Mouse (Mus musculus) heart, postnatal 0 days (tissue): ENCODE data around the gene Sel1l. TPM values are rescaled to one million over a fixed set of nuclear protein-coding genes. Genes with fewer than 3 reads are reported as not detected.
A peak's percentile ranks its signal among the peaks of the same experiment; 100 is the strongest.

Experiments used
- ATAC-seq: fragments of 200-750 bp; cut with Nextera tagmentation; 2 replicates; pipeline ENCODE4 v1.8.0; 2017; ENCODE audit warnings: low read depth, moderate number of reproducible peaks, moderate library complexity; ENCODE audit not compliant: insufficient read depth
- DNase-seq: peaks from one replicate; pipeline ENCODE4 v3.0.0-alpha.2; 2016; ENCODE audit warnings: low spot score
- H3K27ac ChIP-seq: fragments of 300-500 bp; sonication (generic); 2 replicates; pipeline ENCODE4 v1.5.1; 2014; ENCODE audit warnings: low read depth, mild to moderate bottlenecking
- H3K27me3 ChIP-seq: fragments of 300-500 bp; sonication (generic); 2 replicates; pipeline ENCODE4 v1.6.1; 2014; ENCODE audit warnings: low read length, mixed read lengths; ENCODE audit not compliant: control insufficient read depth, insufficient read depth
- H3K36me3 ChIP-seq: fragments of 300-500 bp; sonication (generic); replicated peaks from 2 replicates; pipeline ENCODE4 v1.6.1; 2014; ENCODE audit warnings: low read length, mixed read lengths; ENCODE audit not compliant: control insufficient read depth, insufficient read depth
- H3K4me1 ChIP-seq: fragments of 300-500 bp; sonication (generic); 2 replicates; pipeline ENCODE4 v1.6.1; 2014; ENCODE audit warnings: antibody characterized with exemption; ENCODE audit not compliant: control insufficient read depth, insufficient read depth
- H3K4me2 ChIP-seq: fragments of 300-500 bp; sonication (generic); 2 replicates; pipeline ENCODE4 v1.6.1; 2014; ENCODE audit warnings: low read depth, mild to moderate bottlenecking, low read length, moderate library complexity
- H3K4me3 ChIP-seq: fragments of 300-500 bp; sonication (generic); 2 replicates; pipeline ENCODE4 v1.5.1; 2014; ENCODE audit warnings: low read depth, low read length
- H3K9ac ChIP-seq: fragments of 300-500 bp; sonication (generic); replicated peaks from 2 replicates; pipeline ENCODE4 v1.6.1; 2014; ENCODE audit warnings: low read depth, low read length, mixed read lengths
- H3K9me3 ChIP-seq: fragments of 300-500 bp; sonication (generic); replicated peaks from 2 replicates; pipeline ENCODE4 v1.6.1; 2016; ENCODE audit warnings: low read length; ENCODE audit not compliant: control insufficient read depth
- CTCF ChIP-seq: IDR thresholded peaks from 2 replicates; pipeline ENCODE4 v1.5.1; 2016; ENCODE audit warnings: antibody characterized with exemption, control low read depth, low read depth
- EP300 ChIP-seq: IDR thresholded peaks from 2 replicates; pipeline ENCODE4 v1.6.1; 2016; ENCODE audit warnings: antibody characterized with exemption, low read depth
- WGBS: fragments of 180-500 bp; shearing (Covaris S2); extraction: QIAGEN DNeasy Blood & Tissue Kit; methylation state at CpG from one replicate; pipeline ENCODE4 v1.1.7; 2014; 5-methylcytosine and 5-hydroxymethylcytosine counted together
- polyA plus RNA-seq: library from polyadenylated mRNA; unstranded; fragments of >200 nt; fragmentation: Nextera tagmentation; extraction: Ambion mirVana; gene quantifications from 2 replicates; pipeline ENCODE4 v1.2.1, GENCODE M21; 2015
- total RNA-seq: library from RNA; depleted of rRNA; stranded (reverse); fragments of >200 nt; gene quantifications from 2 replicates; pipeline ENCODE4 v1.2.3, GENCODE M21; 2014; ENCODE audit warnings: low replicate concordance

The Sel1l gene
- total and polyA plus RNA-seq, 2 experiments from 2014 or later = 39.1 to 44.2 TPM

DNA sequence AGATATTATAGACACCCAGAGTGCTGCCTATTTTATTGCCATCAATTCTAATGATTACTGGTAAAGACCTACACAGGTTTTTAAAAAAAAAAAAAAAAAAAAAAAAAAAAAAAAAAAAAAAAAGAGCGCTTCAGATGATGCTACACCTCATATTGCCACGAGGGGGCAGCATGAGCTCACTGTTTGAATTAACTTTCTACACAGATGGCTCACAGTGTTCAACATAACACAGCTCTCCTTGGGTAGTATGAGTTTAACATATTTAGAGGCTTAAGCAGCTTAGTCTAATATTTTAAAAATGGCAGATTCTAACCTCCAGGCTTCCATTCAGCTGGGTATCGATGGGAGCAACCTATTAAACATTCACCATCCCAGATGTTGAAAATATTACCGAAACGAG is 28.7 kb upstream of the Sel1l start:
- no peaks in the 10 kb centered on the region for H3K9me3 ChIP-seq
- H3K27me3 ChIP-seq = no peaks in the 10 kb centered on the region
- ATAC-seq (no peak), DNase-seq (peak; percentile 43)
- WGBS = 44% methylated on average over 5 of the region's 5 CpGs
- H3K9ac ChIP-seq = no peak overlapping the region
- H3K27ac ChIP-seq = no peak overlapping the region
- no peaks in the 10 kb centered on the region for H3K36me3 ChIP-seq
- H3K4me1 ChIP-seq = no peaks in the 10 kb centered on the region
- H3K4me3 ChIP-seq = no peak overlapping the region
- TF ChIP-seq CTCF (peak; percentile 66), EP300 (no peak)
- H3K4me2 ChIP-seq = no peak overlapping the region

DNA sequence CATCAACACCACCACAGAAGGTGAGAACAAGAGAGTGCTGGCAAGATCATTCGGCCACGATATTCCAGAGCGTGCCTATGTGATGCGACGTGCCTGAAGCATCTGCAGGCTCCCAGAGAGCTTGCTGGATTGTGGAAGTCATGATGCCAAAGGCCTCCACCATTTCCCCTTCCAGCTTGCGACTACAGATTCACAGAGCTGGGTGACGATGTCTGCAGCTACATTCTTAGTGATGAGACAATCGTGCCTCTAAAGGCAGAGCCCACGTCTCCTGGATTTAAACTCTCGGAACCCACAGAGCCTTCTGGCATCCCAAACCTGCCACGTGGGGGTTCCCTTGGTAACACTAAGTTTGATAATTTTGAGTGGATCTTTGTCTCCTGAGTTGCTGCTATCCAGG is 21.7 kb upstream of the Sel1l start:
- Histone ChIP-seq H3K4me3 (no peak overlapping the region), H3K36me3 (no peaks in the 10 kb centered on the region), H3K27me3 (no peaks in the 10 kb centered on the region), H3K4me2 (no peak overlapping the region), H3K4me1 (no peaks in the 10 kb centered on the region), H3K9me3 (no peaks in the 10 kb centered on the region), H3K9ac (no peak overlapping the region), H3K27ac (no peak overlapping the region)
- 78% methylated on average over 11 of the region's 11 CpGs for WGBS
- TF ChIP-seq EP300 (no peak), CTCF (no peak)
- no peak for DNase-seq
- no peak for ATAC-seq

DNA sequence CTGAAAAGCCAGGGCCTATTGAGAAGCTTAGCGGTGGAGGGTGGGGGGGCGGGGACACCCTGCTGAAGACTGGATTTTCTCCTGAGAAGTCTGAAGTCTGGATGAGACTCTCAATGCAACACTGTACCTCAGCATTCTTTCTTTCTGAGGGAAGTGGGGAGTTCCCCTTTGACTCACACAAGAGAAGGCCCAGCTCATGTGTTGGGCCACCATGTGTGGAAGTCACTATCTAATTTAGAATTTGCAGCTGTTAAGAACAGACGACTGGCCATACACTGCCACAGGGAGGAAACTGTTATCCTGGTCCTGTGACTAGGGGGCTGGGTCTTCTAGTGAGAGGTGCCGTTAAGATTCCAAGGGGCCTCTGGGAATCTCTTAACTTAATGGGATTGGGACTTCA is 20.4 kb upstream of the Sel1l start:
- Histone ChIP-seq H3K4me3 (no peak overlapping the region), H3K27me3 (no peaks in the 10 kb centered on the region), H3K4me2 (no peak overlapping the region), H3K36me3 (no peaks in the 10 kb centered on the region), H3K27ac (no peak overlapping the region), H3K9ac (no peak overlapping the region), H3K4me1 (no peaks in the 10 kb centered on the region), H3K9me3 (no peaks in the 10 kb centered on the region)
- DNase-seq (no peak), ATAC-seq (no peak)
- TF ChIP-seq CTCF (no peak), EP300 (no peak)
- WGBS = 45% methylated on average over 4 of the region's 4 CpGs

DNA sequence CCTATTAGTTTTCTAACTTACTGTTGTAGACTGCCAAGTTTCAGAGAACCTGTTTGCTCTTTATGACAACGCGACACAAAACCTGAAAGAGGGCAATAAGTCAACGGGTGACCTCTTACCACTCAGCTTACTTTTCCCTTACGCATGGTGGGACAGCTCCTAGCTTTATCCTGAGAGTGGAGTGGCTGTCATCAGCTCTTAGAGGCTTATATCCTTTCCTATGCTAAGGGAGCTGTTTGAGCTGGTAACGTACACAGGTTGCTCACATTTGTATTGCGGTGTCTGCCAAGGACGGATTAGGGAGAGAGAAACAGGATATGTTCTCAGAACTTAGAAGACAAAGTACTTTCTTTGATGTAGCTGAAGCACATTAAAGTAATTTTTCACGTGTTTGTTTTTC is 5.4 kb upstream of the Sel1l start:
- Histone ChIP-seq H3K9ac (no peak overlapping the region), H3K36me3 (no peaks in the 10 kb centered on the region), H3K9me3 (no peaks in the 10 kb centered on the region), H3K4me2 (no peak overlapping the region), H3K27me3 (no peaks in the 10 kb centered on the region), H3K4me3 (no peak overlapping the region), H3K4me1 (no peaks in the 10 kb centered on the region), H3K27ac (no peak overlapping the region)
- 43% methylated on average over 8 of the region's 8 CpGs for WGBS
- DNase-seq (no peak), ATAC-seq (no peak)
- TF ChIP-seq CTCF = no peak
- TF ChIP-seq EP300 = no peak

DNA sequence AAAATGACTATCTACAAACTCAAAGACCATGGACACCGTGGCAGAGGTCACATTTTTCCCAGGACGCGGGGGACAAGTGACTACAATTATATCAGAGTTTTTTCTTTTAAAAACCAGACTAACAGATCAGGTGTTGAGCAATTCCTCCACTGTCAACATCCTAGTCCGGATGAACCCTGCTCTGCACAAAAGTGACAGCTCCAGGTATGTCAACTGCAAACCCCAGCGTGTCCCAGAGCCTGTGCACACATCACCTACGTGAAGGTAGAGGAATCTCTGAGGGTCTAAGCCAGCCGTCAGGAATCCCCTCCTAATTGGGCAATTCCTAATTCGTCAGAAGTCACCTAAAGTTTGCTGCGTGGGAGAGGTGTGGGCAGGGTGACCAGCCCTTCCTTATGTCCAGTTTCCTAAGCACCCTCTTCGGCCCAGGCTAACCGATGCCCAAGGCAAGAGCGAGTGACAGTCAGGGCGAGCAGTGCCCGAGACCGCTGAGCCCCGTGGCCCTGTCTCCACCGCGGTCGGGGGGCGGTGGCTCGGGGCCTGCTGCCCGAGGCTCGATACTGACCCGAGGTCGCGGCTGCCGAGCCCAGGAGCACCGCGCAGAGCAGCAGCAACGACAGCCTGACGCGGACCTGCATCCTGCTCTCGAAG is 438 bp downstream of the Sel1l start:
- DNase-seq = no peak
- ATAC-seq = peak; percentile 35

DNA sequence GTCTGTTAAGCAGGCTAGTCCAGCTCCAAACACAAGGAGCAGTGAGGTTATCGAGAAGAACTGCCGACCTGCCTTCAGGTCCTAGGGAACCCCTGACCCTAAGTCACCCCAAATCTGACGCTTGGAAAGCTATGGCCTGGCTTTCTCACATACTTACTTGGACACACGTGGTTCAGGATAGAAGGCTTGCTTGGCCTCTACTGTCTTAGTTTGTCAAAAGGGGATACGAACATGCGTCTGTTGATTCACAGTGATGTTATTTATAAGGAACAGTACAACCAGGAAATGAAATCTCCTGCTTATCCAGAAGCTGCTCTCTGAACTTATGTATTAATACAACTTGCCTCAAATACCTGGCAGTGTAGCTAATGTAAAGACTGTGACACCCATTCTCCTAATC is 2.9 kb downstream of the Sel1l start:
- Histone ChIP-seq H3K4me3 (no peak overlapping the region), H3K4me1 (peaks cover 9% of the 10 kb centered on the region; the same call in 1 of the 2 replicates), H3K27ac (no peak overlapping the region), H3K9ac (no peak overlapping the region), H3K27me3 (no peaks in the 10 kb centered on the region), H3K9me3 (no peaks in the 10 kb centered on the region), H3K4me2 (no peak overlapping the region), H3K36me3 (peaks cover 16% of the 10 kb centered on the region)
- WGBS = 87% methylated on average over 6 of the region's 6 CpGs
- no peak for TF ChIP-seq EP300
- TF ChIP-seq CTCF = no peak
- ATAC-seq = no peak
- DNase-seq = no peak

More for the DNA sequence above, 438 bp downstream of the Sel1l start:
- H3K9ac ChIP-seq = peak overlapping the region; percentile 91
- peak overlapping the region; percentile 79 for H3K27ac ChIP-seq
- TF ChIP-seq CTCF (no peak), EP300 (no peak)
- H3K27me3 ChIP-seq = no peaks in the 10 kb centered on the region
- 1% methylated on average over 33 of the region's 33 CpGs for WGBS
- peaks cover 9% of the 10 kb centered on the region; the same call in 1 of the 2 replicates for H3K4me1 ChIP-seq
- H3K4me3 ChIP-seq = peak overlapping the region; percentile 87
- H3K9me3 ChIP-seq = no peaks in the 10 kb centered on the region
- H3K4me2 ChIP-seq = peak overlapping the region; percentile 99
- peaks cover 5% of the 10 kb centered on the region; the same call in 1 of the 2 replicates for H3K36me3 ChIP-seq
